Mouse (Mus musculus): Measurements from ENCODE around the gene Eef2. TPM values are rescaled to one million over a fixed set of nuclear protein-coding genes. Genes with fewer than 3 reads are reported as not detected.
"Not testable (repeated sequence)": the region's sequence is repeated elsewhere in the genome, so short reads cannot be mapped to it uniquely, and the experiment has no call there.

Gene Eef2
- total RNA-seq, 2 experiments from 2014 or later, result 1,326 to 1,351 TPM

- DNase-seq, result peak; percentile 79
These were observed 25.7 kb downstream of the Eef2 start, which contains the start of gene Nmrk2 for GRCm38 (mm10) chr10:81201807-81202758. Nmrk2 (minus strand) TSS chr10:81202051.

GRCm38 (mm10) chr10:81202978-81203720 lies 26.7 kb downstream of the Eef2 start:
- DNase-seq, result no peak

GRCm38 (mm10) chr10:81204137-81204536 lies 27.7 kb downstream of the Eef2 start:
- DNase-seq, result no peak

GRCm38 (mm10) chr10:81210154-81210553 lies 33.7 kb downstream of the Eef2 start:
- peak; percentile 42 for DNase-seq

- DNase-seq, result no peak
These were observed 39.8 kb downstream of the Eef2 start for GRCm38 (mm10) chr10:81216260-81216659.

GRCm38 (mm10) chr10:81216810-81217209 lies 40.4 kb downstream of the Eef2 start:
- DNase-seq, result no peak

- DNase-seq, result peak; percentile 47
These were observed 40.8 kb downstream of the Eef2 start for GRCm38 (mm10) chr10:81217267-81217666.

GRCm38 (mm10) chr10:81217964-81218363 lies 41.5 kb downstream of the Eef2 start:
- DNase-seq, result peak; percentile 81

- DNase-seq, result no peak
These were observed 45.1 kb downstream of the Eef2 start for GRCm38 (mm10) chr10:81221402-81222015.

GRCm38 (mm10) chr10:81223731-81224130 lies 47.3 kb downstream of the Eef2 start:
- not testable (repeated sequence) for DNase-seq

- no peak for DNase-seq
These were observed 53.5 kb downstream of the Eef2 start for GRCm38 (mm10) chr10:81229735-81230437.

GRCm38 (mm10) chr10:81230438-81231332 lies 54.3 kb downstream of the Eef2 start, which contains the start of gene Atcay:
Atcay (minus strand) TSS chr10:81230833.
- DNase-seq, result no peak

- DNase-seq, result no peak
These were observed 55.0 kb downstream of the Eef2 start for GRCm38 (mm10) chr10:81231436-81231835.

Other genes with a start within 250 kb of the Eef2 start
- gene Gadd45b, start 246.6 kb upstream of the Eef2 start, total RNA-seq (2021), result 1 to 10 TPM; 6.4 to 9.5 TPM
- gene Gng7, start 161.7 kb upstream of the Eef2 start, total RNA-seq (2021), result under 1 TPM; 0.38 to 0.47 TPM
- gene Diras1, start 151.0 kb upstream of the Eef2 start, total RNA-seq (2021), result not detected
- gene Slc39a3, start 139.2 kb upstream of the Eef2 start, total RNA-seq (2021), result 1 to 10 TPM; 7.6 to 7.8 TPM
- 100 to 1,000 TPM; 102 to 103 TPM for gene Sgta, start 116.5 kb upstream of the Eef2 start, total RNA-seq (2021)
- gene Thop1, start 106.6 kb upstream of the Eef2 start, total RNA-seq (2021), result 10 to 100 TPM; 14.5 to 15.5 TPM
- gene Creb3l3, start 77.8 kb upstream of the Eef2 start, total RNA-seq (2021), result 1 to 10 TPM; 1.8 to 2.3 TPM
- gene Map2k2, start 70.7 kb upstream of the Eef2 start, total RNA-seq (2021), result 100 to 1,000 TPM; 134 to 141 TPM
- gene Zbtb7a, start 41.4 kb upstream of the Eef2 start, total RNA-seq (2021), result 10 to 100 TPM; 37.0 to 43.0 TPM
- 10 to 100 TPM; 17.5 to 18.6 TPM for gene Pias4, start 8.7 kb upstream of the Eef2 start, total RNA-seq (2021)
- 10 to 100 TPM; 41.9 to 45.7 TPM for gene Dapk3, start 6.4 kb downstream of the Eef2 start, total RNA-seq (2021)
- not detected for gene 4930442H23Rik, start 7.2 kb downstream of the Eef2 start, total RNA-seq (2021)
- gene Nmrk2, start 25.4 kb downstream of the Eef2 start, total RNA-seq (2021), result 10 to 100 TPM; 44.1 to 74.9 TPM
- under 1 TPM; 0.23 to 0.24 TPM for gene Atcay, start 54.2 kb downstream of the Eef2 start, total RNA-seq (2021)
- gene Zfr2, start 56.5 kb downstream of the Eef2 start, total RNA-seq (2021), result 1 to 10 TPM; 4.2 to 5.5 TPM
- gene Matk, start 76.3 kb downstream of the Eef2 start, total RNA-seq (2021), result under 1 TPM; 0.21 to 0.56 TPM
- gene Mrpl54, start 90.3 kb downstream of the Eef2 start, total RNA-seq (2021), result 100 to 1,000 TPM; 118 to 125 TPM
- gene Apba3, start 90.3 kb downstream of the Eef2 start, total RNA-seq (2021), result 10 to 100 TPM; 49.0 to 53.0 TPM
- under 1 TPM in 1 of 2 experiments, not detected in 1; 0.50 TPM for gene Tjp3, start 115.0 kb downstream of the Eef2 start, total RNA-seq (2021)
- gene Pip5k1c, start 116.3 kb downstream of the Eef2 start, total RNA-seq (2021), result 10 to 100 TPM; 52.0 to 55.4 TPM
- gene Cactin, start 144.5 kb downstream of the Eef2 start, total RNA-seq (2021), result 10 to 100 TPM; 20.7 to 21.0 TPM
- 1 to 10 TPM; 5.5 to 5.6 TPM for gene Tbxa2r, start 152.1 kb downstream of the Eef2 start, total RNA-seq (2021)
- gene Gipc3, start 166.6 kb downstream of the Eef2 start, total RNA-seq (2021), result 1 to 10 TPM; 2.2 to 3.3 TPM
- gene Hmg20b, start 173.8 kb downstream of the Eef2 start, total RNA-seq (2021), result 100 to 1,000 TPM; 107 to 113 TPM
- gene Mfsd12, start 180.9 kb downstream of the Eef2 start, total RNA-seq (2021), result 10 to 100 TPM; 12.1 to 13.5 TPM
- gene 4930404N11Rik, start 189.2 kb downstream of the Eef2 start, total RNA-seq (2021), result 1 to 10 TPM in 1 of 2 experiments, under 1 TPM in 1; 0.63 to 2.0 TPM
- gene Fzr1, start 201.9 kb downstream of the Eef2 start, total RNA-seq (2021), result 10 to 100 TPM; 55.4 to 56.8 TPM
- gene Dohh, start 207.8 kb downstream of the Eef2 start, total RNA-seq (2021), result 10 to 100 TPM; 52.9 to 55.9 TPM
- under 1 TPM; 0.55 to 0.70 TPM for gene Gm48551, start 207.8 kb downstream of the Eef2 start, total RNA-seq (2021)
- gene Gm48552, start 212.4 kb downstream of the Eef2 start, total RNA-seq (2021), result under 1 TPM; 0.72 to 0.98 TPM
- 1 to 10 TPM; 1.9 to 2.4 TPM for gene Smim24, start 216.4 kb downstream of the Eef2 start, total RNA-seq (2021)

All from heart, postnatal 4 days (tissue).